Mouse (Mus musculus) liver, embryonic 13.5 days (tissue): ENCODE measurements at regions not wholly inside any gene's neighbourhood (a gene's known extent, or its start where the extent isn't known, plus 50 kb on each side); places are given as distances from the start of the nearest gene placed in this dataset.
A peak's percentile ranks its signal among the peaks of the same experiment; 100 is the strongest.

ENCODE experiments used
- ATAC-seq: fragments of 200-750 bp; cut with Nextera tagmentation; 2 replicates; pipeline ENCODE4 v1.8.0; 2017; ENCODE audit warnings: low read depth, mild to moderate bottlenecking, moderate number of reproducible peaks, moderate library complexity
- DNase-seq: peaks from one replicate; pipeline ENCODE4 v3.0.0; 2022
- H3K27ac ChIP-seq: fragments of 300-500 bp; sonication (generic); 2 replicates; pipeline ENCODE4 v1.5.1; 2015; ENCODE audit warnings: moderate library complexity, mild to moderate bottlenecking, inconsistent platforms
- H3K27me3 ChIP-seq: fragments of 300-500 bp; sonication (generic); 2 replicates; pipeline ENCODE4 v1.6.1; 2015; ENCODE audit warnings: mild to moderate bottlenecking, inconsistent platforms
- H3K36me3 ChIP-seq: fragments of 300-500 bp; sonication (generic); 2 replicates; pipeline ENCODE4 v1.6.1; 2015; ENCODE audit warnings: mild to moderate bottlenecking, inconsistent platforms
- H3K4me1 ChIP-seq: fragments of 300-500 bp; sonication (generic); replicated peaks from 2 replicates; pipeline ENCODE4 v1.6.1; 2015; ENCODE audit warnings: inconsistent platforms
- H3K4me2 ChIP-seq: fragments of 300-500 bp; sonication (generic); 2 replicates; pipeline ENCODE4 v1.6.1; 2015; ENCODE audit warnings: inconsistent platforms, mild to moderate bottlenecking, moderate library complexity
- H3K4me3 ChIP-seq: fragments of 300-500 bp; sonication (generic); replicated peaks from 2 replicates; pipeline ENCODE4 v1.5.1; 2015; ENCODE audit warnings: mild to moderate bottlenecking, inconsistent platforms
- H3K9ac ChIP-seq: fragments of 300-500 bp; sonication (generic); 2 replicates; pipeline ENCODE4 v1.6.1; 2015; ENCODE audit warnings: mild to moderate bottlenecking, inconsistent platforms
- H3K9me3 ChIP-seq: fragments of 300-500 bp; sonication (generic); replicated peaks from 2 replicates; pipeline ENCODE4 v1.6.1; 2016; ENCODE audit warnings: inconsistent platforms
- WGBS: fragments of 180-500 bp; shearing (Covaris S2); methylation state at CpG from one replicate; pipeline ENCODE4 v1.1.7; 2015; ENCODE audit not compliant: insufficient replicate concordance; 5-methylcytosine and 5-hydroxymethylcytosine counted together

- no peak for ATAC-seq
- no peak overlapping the region for H3K4me3 ChIP-seq
These were observed 74.7 kb upstream of the Ccdc39 start for GRCm38 (mm10) chr3:33918785-33919184.

GRCm38 (mm10) chr3:33925072-33925471, 81.0 kb upstream of the Ccdc39 start:
- H3K9me3 ChIP-seq: 0 out of 2 replicates have a peak, but pooled peaks cover 3% of the 10 kb centered on the region
- H3K36me3 ChIP-seq: no peaks in the 10 kb centered on the region
- ATAC-seq (no peak), DNase-seq (no peak)
- whole genome bisulfite sequencing: 70% methylated on average over 4 of the region's 4 CpGs
- H3K4me1 ChIP-seq: no peaks in the 10 kb centered on the region
- H3K27ac ChIP-seq: no peak overlapping the region
- no peaks in the 10 kb centered on the region for H3K27me3 ChIP-seq
- no peak overlapping the region for H3K4me2 ChIP-seq
- H3K4me3 ChIP-seq: no peak overlapping the region
- H3K9ac ChIP-seq: no peak overlapping the region

More at GRCm38 (mm10) chr3:33918785-33919184, 74.7 kb upstream of the Ccdc39 start:
- H3K9me3 ChIP-seq: no peaks in the 10 kb centered on the region
- H3K36me3 ChIP-seq: no peaks in the 10 kb centered on the region
- no peaks in the 10 kb centered on the region for H3K27me3 ChIP-seq
- no peak overlapping the region for H3K27ac ChIP-seq
- no peaks in the 10 kb centered on the region for H3K4me1 ChIP-seq
- no peak overlapping the region for H3K9ac ChIP-seq
- peak; percentile 41 for DNase-seq
- WGBS: 10% methylated on average over 10 of the region's 10 CpGs
- no peak overlapping the region for H3K4me2 ChIP-seq

- 4% methylated on average over 6 of the region's 6 CpGs for WGBS
- no peak for DNase-seq
- Histone ChIP-seq H3K9ac (no peak overlapping the region), H3K4me3 (no peak overlapping the region), H3K4me1 (peaks cover 5% of the 10 kb centered on the region; the same call in 1 of the 2 replicates), H3K4me2 (no peak overlapping the region), H3K9me3 (no peaks in the 10 kb centered on the region), H3K36me3 (no peaks in the 10 kb centered on the region), H3K27me3 (0 out of 2 replicates have a peak, but pooled peaks cover 5% of the 10 kb centered on the region), H3K27ac (no peak overlapping the region)
- no peak for ATAC-seq
These were observed 64.7 kb upstream of the Fxr1 start for GRCm38 (mm10) chr3:33955064-33955463.

- no peak overlapping the region for H3K9ac ChIP-seq
- H3K4me2 ChIP-seq: peak overlapping the region; percentile 15; the same call in 1 of the 2 replicates
- H3K27ac ChIP-seq: no peak overlapping the region
- 0 out of 2 replicates have a peak, but pooled peaks cover 5% of the 10 kb centered on the region for H3K27me3 ChIP-seq
- peak; percentile 70; the same call in 1 of the 2 replicates for ATAC-seq
- H3K4me3 ChIP-seq: no peak overlapping the region
- 2% methylated on average over 19 of the region's 19 CpGs for WGBS
- peaks cover 5% of the 10 kb centered on the region; the same call in 1 of the 2 replicates for H3K4me1 ChIP-seq
- H3K36me3 ChIP-seq: no peaks in the 10 kb centered on the region
- peak; percentile 55 for DNase-seq
- no peaks in the 10 kb centered on the region for H3K9me3 ChIP-seq
These were observed 63.7 kb upstream of the Fxr1 start for GRCm38 (mm10) chr3:33955854-33956624.

- 0 out of 2 replicates have a peak, but pooled peaks cover 5% of the 10 kb centered on the region for H3K27me3 ChIP-seq
- ATAC-seq: no peak
- WGBS: 32% methylated on average over 3 of the region's 3 CpGs
These were observed 63.1 kb upstream of the Fxr1 start for GRCm38 (mm10) chr3:33956625-33957023.

GRCm38 (mm10) chr3:33957676-33958075, 62.1 kb upstream of the Fxr1 start:
- 64% methylated on average over 10 of the region's 10 CpGs for WGBS
- Histone ChIP-seq H3K9ac (no peak overlapping the region), H3K36me3 (no peaks in the 10 kb centered on the region), H3K4me3 (no peak overlapping the region), H3K27ac (no peak overlapping the region), H3K27me3 (0 out of 2 replicates have a peak, but pooled peaks cover 5% of the 10 kb centered on the region), H3K4me2 (no peak overlapping the region), H3K9me3 (no peaks in the 10 kb centered on the region), H3K4me1 (peaks cover 5% of the 10 kb centered on the region; the same call in 1 of the 2 replicates)
- no peak for ATAC-seq
- no peak for DNase-seq

More at GRCm38 (mm10) chr3:33956625-33957023, 63.1 kb upstream of the Fxr1 start:
- H3K36me3 ChIP-seq: no peaks in the 10 kb centered on the region
- no peak for DNase-seq
- no peaks in the 10 kb centered on the region for H3K9me3 ChIP-seq
- H3K4me3 ChIP-seq: no peak overlapping the region
- no peak overlapping the region for H3K27ac ChIP-seq
- H3K4me2 ChIP-seq: no peak overlapping the region
- H3K4me1 ChIP-seq: peaks cover 5% of the 10 kb centered on the region; the same call in 1 of the 2 replicates
- no peak overlapping the region for H3K9ac ChIP-seq

- ATAC-seq (no peak), DNase-seq (no peak)
- 0 out of 2 replicates have a peak, but pooled peaks cover 5% of the 10 kb centered on the region for H3K27me3 ChIP-seq
- WGBS: 69% methylated on average over 4 of the region's 4 CpGs
- no peaks in the 10 kb centered on the region for H3K36me3 ChIP-seq
- no peaks in the 10 kb centered on the region for H3K9me3 ChIP-seq
- no peak overlapping the region for H3K4me3 ChIP-seq
- H3K4me2 ChIP-seq: no peak overlapping the region
- no peak overlapping the region for H3K9ac ChIP-seq
- peaks cover 5% of the 10 kb centered on the region; the same call in 1 of the 2 replicates for H3K4me1 ChIP-seq
- no peak overlapping the region for H3K27ac ChIP-seq
These were observed 61.5 kb upstream of the Fxr1 start for GRCm38 (mm10) chr3:33958216-33958615.

GRCm38 (mm10) chr3:33960211-33960610, 59.5 kb upstream of the Fxr1 start:
- H3K27me3 ChIP-seq: 0 out of 2 replicates have a peak, but pooled peaks cover 5% of the 10 kb centered on the region
- no peak for ATAC-seq
- H3K4me3 ChIP-seq: no peak overlapping the region
- H3K9me3 ChIP-seq: no peaks in the 10 kb centered on the region
- 49% methylated on average over 6 of the region's 6 CpGs for WGBS
- H3K4me1 ChIP-seq: peaks cover 5% of the 10 kb centered on the region; the same call in 1 of the 2 replicates
- H3K27ac ChIP-seq: no peak overlapping the region
- H3K4me2 ChIP-seq: no peak overlapping the region
- no peaks in the 10 kb centered on the region for H3K36me3 ChIP-seq
- DNase-seq: no peak
- H3K9ac ChIP-seq: no peak overlapping the region

GRCm38 (mm10) chr3:33962938-33963337, 56.8 kb upstream of the Fxr1 start:
- DNase-seq (no peak), ATAC-seq (no peak)
- no peaks in the 10 kb centered on the region for H3K36me3 ChIP-seq
- no peaks in the 10 kb centered on the region for H3K9me3 ChIP-seq
- no peak overlapping the region for H3K9ac ChIP-seq
- H3K4me3 ChIP-seq: no peak overlapping the region
- no peaks in the 10 kb centered on the region for H3K4me1 ChIP-seq
- H3K27ac ChIP-seq: no peak overlapping the region
- H3K4me2 ChIP-seq: no peak overlapping the region
- 29% methylated on average over 5 of the region's 5 CpGs for WGBS
- H3K27me3 ChIP-seq: no peaks in the 10 kb centered on the region

- Histone ChIP-seq H3K4me3 (no peak overlapping the region), H3K27me3 (no peaks in the 10 kb centered on the region), H3K4me1 (no peaks in the 10 kb centered on the region), H3K9ac (no peak overlapping the region), H3K27ac (no peak overlapping the region), H3K4me2 (no peak overlapping the region), H3K36me3 (no peaks in the 10 kb centered on the region), H3K9me3 (no peaks in the 10 kb centered on the region)
- 57% methylated on average over 8 of the region's 8 CpGs for WGBS
- ATAC-seq (no peak), DNase-seq (no peak)
These were observed 52.6 kb upstream of the Fxr1 start for GRCm38 (mm10) chr3:33967184-33967583.
